Mouse (Mus musculus) CH12.LX (cell line): ENCODE measurements around the gene Bach2. TPM values are rescaled to one million over a fixed set of nuclear protein-coding genes. Genes with fewer than 3 reads are reported as not detected.

Source experiments
- DNase-seq: peaks from one replicate; pipeline ENCODE4 v3.0.0-alpha.2; 2013; ENCODE audit errors: extremely low read depth
- H3K27ac ChIP-seq: 2 replicates; pipeline ENCODE4 v1.5.1; 2012; ENCODE audit warnings: low read depth, mild to moderate bottlenecking, control low read depth, moderate library complexity; ENCODE audit not compliant: insufficient read depth
- H3K27me3 ChIP-seq: replicated peaks from 2 replicates; pipeline ENCODE3; 2012; ENCODE audit warnings: inconsistent platforms
- H3K36me3 ChIP-seq, 2 experiments: replicated peaks in 1 of 2; 2 replicates each; pipeline versions ENCODE3 to v1.6.1; 2012; ENCODE audit warnings: inconsistent platforms in 1 of 2, low read length in 1 of 2, mild to moderate bottlenecking in 1 of 2, mixed read lengths in 1 of 2, moderate library complexity in 1 of 2; ENCODE audit not compliant: control insufficient read depth in 1 of 2, insufficient read depth in 1 of 2
- H3K4me1 ChIP-seq, 2 experiments: 2 replicates each; pipeline ENCODE4 v1.6.1; 2012; ENCODE audit warnings: inconsistent platforms in 1 of 2, moderate library complexity in 1 of 2; ENCODE audit not compliant: insufficient read depth in 2 of 2, control insufficient read depth in 1 of 2
- H3K4me2 ChIP-seq: 2 replicates; pipeline ENCODE4 v1.6.1; 2012; ENCODE audit warnings: low read depth, mild to moderate bottlenecking, control low read depth; ENCODE audit not compliant: poor library complexity, insufficient read depth, severe bottlenecking
- H3K4me3 ChIP-seq, 3 experiments: fragments of 150-350 bp in 1 of 3; sonication (generic) in 1 of 3; replicated peaks in 1 of 3; 2 replicates each; pipeline versions ENCODE3 to v1.5.1; 2011 to 2012; ENCODE audit warnings: low read depth in 2 of 3, low read length in 2 of 3, mild to moderate bottlenecking in 2 of 3, moderate library complexity in 2 of 3, control low read depth in 1 of 3, improper control_type of control experiment in 1 of 3, inconsistent platforms in 1 of 3, mixed read lengths in 1 of 3; ENCODE audit not compliant: poor library complexity in 1 of 3
- H3K79me2 ChIP-seq: replicated peaks from 2 replicates; pipeline ENCODE4 v1.6.1; 2012; ENCODE audit warnings: mild to moderate bottlenecking, moderate library complexity; ENCODE audit not compliant: control insufficient read depth, poor library complexity, insufficient read depth, severe bottlenecking; ENCODE audit errors: extremely low read depth
- H3K9ac ChIP-seq: 2 replicates; pipeline ENCODE4 v1.6.1; 2012; ENCODE audit warnings: low read depth, mild to moderate bottlenecking, control low read depth, moderate library complexity; ENCODE audit not compliant: insufficient read depth
- H3K9me3 ChIP-seq: replicated peaks from 2 replicates; pipeline ENCODE3; 2012; ENCODE audit warnings: low read length, inconsistent platforms, mixed read lengths
- BHLHE40 ChIP-seq: IDR thresholded peaks from 2 replicates; pipeline ENCODE4 v1.6.1; 2011; ENCODE audit warnings: mild to moderate bottlenecking, low read depth, low read length, improper control_type of control experiment
- CTCF ChIP-seq, 2 experiments: IDR thresholded peaks in 1 of 2; conservative IDR thresholded peaks in 1 of 2; 2 replicates each; pipeline ENCODE4 v1.5.1; 2011 to 2012; ENCODE audit warnings: low read depth in 2 of 2, low read length in 2 of 2, improper control_type of control experiment in 1 of 2, inconsistent platforms in 1 of 2, mild to moderate bottlenecking in 1 of 2, moderate library complexity in 1 of 2
- ETS1 ChIP-seq: conservative IDR thresholded peaks from 2 replicates; pipeline ENCODE4 v1.6.1; 2012; ENCODE audit warnings: low read depth, mild to moderate bottlenecking, inconsistent platforms, low read length, improper control_type of control experiment, moderate library complexity
- IRF4 ChIP-seq: IDR thresholded peaks from 2 replicates; pipeline ENCODE4 v1.6.1; 2014; ENCODE audit warnings: low read depth, mild to moderate bottlenecking, inconsistent platforms, low read length, improper control_type of control experiment
- KAT2A ChIP-seq: IDR thresholded peaks from 2 replicates; pipeline ENCODE4 v1.6.1; 2012; ENCODE audit warnings: low read length, improper control_type of control experiment, inconsistent platforms; ENCODE audit not compliant: insufficient replicate concordance
- MAZ ChIP-seq: IDR thresholded peaks from 2 replicates; pipeline ENCODE4 v1.6.1; 2012; ENCODE audit warnings: low read depth, mild to moderate bottlenecking, inconsistent platforms, low read length, improper control_type of control experiment, moderate library complexity
- MXI1 ChIP-seq: IDR thresholded peaks from 2 replicates; pipeline ENCODE4 v1.6.1; 2011; ENCODE audit warnings: mild to moderate bottlenecking, low read depth, low read length, improper control_type of control experiment
- MYC ChIP-seq: IDR thresholded peaks from 2 replicates; pipeline ENCODE4 v1.6.1; 2011; ENCODE audit warnings: low read depth, mild to moderate bottlenecking, improper control_type of control experiment, low read length
- NELFE ChIP-seq: IDR thresholded peaks from 2 replicates; pipeline ENCODE4 v1.6.1; 2011; ENCODE audit warnings: low read depth, low read length, improper control_type of control experiment
- PAX5 ChIP-seq: IDR thresholded peaks from 2 replicates; pipeline ENCODE4 v1.6.1; 2012; ENCODE audit warnings: low read length, inconsistent platforms, mixed read lengths
- POLR2A ChIP-seq: IDR thresholded peaks from 2 replicates; pipeline ENCODE4 v1.6.1; 2011; ENCODE audit warnings: low read depth, mild to moderate bottlenecking, improper control_type of control experiment, low read length
- POLR2AphosphoS2 ChIP-seq: IDR thresholded peaks from 2 replicates; pipeline ENCODE4 v1.6.1; 2011; ENCODE audit warnings: low read depth, low read length, improper control_type of control experiment
- RCOR1 ChIP-seq: conservative IDR thresholded peaks from 2 replicates; pipeline ENCODE4 v1.6.1; 2012; ENCODE audit warnings: low read depth, mild to moderate bottlenecking, inconsistent platforms, low read length, improper control_type of control experiment
- TCF12 ChIP-seq: IDR thresholded peaks from 2 replicates; pipeline ENCODE4 v1.6.1; 2014; ENCODE audit warnings: low read depth, mild to moderate bottlenecking, inconsistent platforms, low read length, improper control_type of control experiment
- UBTF ChIP-seq: IDR thresholded peaks from 2 replicates; pipeline ENCODE4 v1.6.1; 2012; ENCODE audit warnings: low read depth, mild to moderate bottlenecking, inconsistent platforms, low read length, improper control_type of control experiment, moderate library complexity
- USF1 ChIP-seq: IDR thresholded peaks from 2 replicates; pipeline ENCODE4 v1.6.1; 2014; ENCODE audit warnings: low read depth, mild to moderate bottlenecking, inconsistent platforms, low read length, improper control_type of control experiment
- USF2 ChIP-seq: conservative IDR thresholded peaks from 2 replicates; pipeline ENCODE4 v1.6.1; 2011; ENCODE audit warnings: low read depth, low read length, improper control_type of control experiment
- ZMIZ1 ChIP-seq: IDR thresholded peaks from 2 replicates; pipeline ENCODE4 v1.6.1; 2012; ENCODE audit warnings: low read depth, mild to moderate bottlenecking, inconsistent platforms, low read length, improper control_type of control experiment
- ZNF384 ChIP-seq: IDR thresholded peaks from 2 replicates; pipeline ENCODE4 v1.6.1; 2012; ENCODE audit warnings: low read depth, low read length, improper control_type of control experiment, inconsistent platforms
- dilution Hi-C: fragments of 300-500 bp; cut with MboI; formaldehyde crosslinking; loops from 2 replicates; pipeline ENCODE4 v1.14.3; 2020; ENCODE audit warnings: low sequenced_read_pairs; ENCODE audit not compliant: extremely low pct_unique_long_range_greater_than_20kb, extremely low pct_ligation_motif_present
- in situ Hi-C: fragments of 300-500 bp; cut with MboI; formaldehyde crosslinking; loops from 3 replicates; pipeline ENCODE4 v1.14.3; 2019; ENCODE audit warnings: low sequenced_read_pairs, low pct_ligation_motif_present, low pct_unique_long_range_greater_than_20kb, mixed read lengths
- polyA plus RNA-seq: library from polyadenylated mRNA; unstranded; fragments of >175 nt; gene quantifications from 2 replicates; pipeline ENCODE4 v1.2.1, GENCODE M21; 2012; ENCODE audit warnings: low read depth; ENCODE audit not compliant: insufficient read length
- total RNA-seq, 2 experiments: library from RNA; depleted of rRNA; stranded (reverse); fragments of 300-350 nt in 1 of 2; fragments of >200 nt in 1 of 2; gene quantifications; 2 replicates each; pipeline ENCODE4 v1.2.3; 2012 to 2014

Bach2 gene
- total and polyA plus RNA-seq, 3 experiments: 0.11 TPM; not detected in 2

DNA sequence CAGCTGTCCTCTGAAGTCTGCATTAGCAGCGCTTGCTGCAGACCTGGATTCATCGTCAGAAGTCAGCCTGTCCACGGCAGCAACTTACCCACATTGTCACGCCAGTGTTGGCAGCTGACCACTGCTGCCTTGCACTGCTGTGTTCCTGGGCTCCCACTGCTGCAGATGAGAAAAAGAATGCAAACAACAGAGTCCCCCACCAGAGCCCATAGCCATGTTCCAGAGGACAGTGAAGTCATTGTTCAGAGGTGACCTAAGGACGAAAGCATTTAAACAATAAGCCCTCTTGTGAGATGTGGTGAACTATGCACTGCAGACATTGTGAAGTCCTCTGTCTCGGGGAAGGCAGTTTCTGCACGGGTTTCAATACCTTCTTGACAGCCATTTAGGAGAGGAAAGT, 192.4 kb downstream of the Bach2 start:
- Histone ChIP-seq H3K27me3 (peaks cover 6% of the 10 kb centered on the region), H3K9me3 (no peaks in the 10 kb centered on the region), H3K4me1 (peaks cover 0 to 4% of the 10 kb centered on the region in 2 experiments; a peak in 1 of 4 replicates), H3K4me2 (no peak overlapping the region), H3K4me3 (no peak overlapping the region), H3K36me3 (no peaks in the 10 kb centered on the region), H3K79me2 (no peaks in the 10 kb centered on the region), H3K27ac (no peak overlapping the region), H3K9ac (no peak overlapping the region)
- dilution Hi-C loops: no loop called here
- no peak for DNase-seq
- in situ Hi-C loops: no loop called here
- TF ChIP-seq MYC: no peak
- TF ChIP-seq IRF4: no peak
- no peak for TF ChIP-seq RCOR1
- no peak for TF ChIP-seq PAX5
- TF ChIP-seq ZMIZ1: no peak
- TF ChIP-seq KAT2A: no peak
- no peak for TF ChIP-seq BHLHE40
- no peak for TF ChIP-seq MAZ
- TF ChIP-seq UBTF: no peak
- TF ChIP-seq POLR2AphosphoS2: no peak
- no peak for TF ChIP-seq CTCF (conservative IDR thresholded peaks at IDR 0.05 in 1 of 2, IDR thresholded peaks at IDR 0.05 in 1 of 2; ENCODE audit: low read depth in 2 of 2, low read length in 2 of 2)

GRCm38 (mm10) chr4:32432271-32432781, 193.7 kb downstream of the Bach2 start:
- dilution Hi-C loops: no loop called here

GRCm38 (mm10) chr4:32432945-32433344, 194.3 kb downstream of the Bach2 start:
- in situ Hi-C loops (no loop called here), dilution Hi-C loops (no loop called here)
- Histone ChIP-seq H3K9ac (no peak overlapping the region), H3K27ac (no peak overlapping the region), H3K27me3 (no peaks in the 10 kb centered on the region), H3K4me3 (no peak overlapping the region), H3K9me3 (no peaks in the 10 kb centered on the region), H3K4me1 (no peaks in the 10 kb centered on the region), H3K4me2 (no peak overlapping the region), H3K79me2 (no peaks in the 10 kb centered on the region), H3K36me3 (no peaks in the 10 kb centered on the region)
- TF ChIP-seq USF1: no peak
- no peak for TF ChIP-seq IRF4
- no peak for TF ChIP-seq POLR2A
- TF ChIP-seq NELFE: no peak
- no peak for TF ChIP-seq ZNF384
- no peak for TF ChIP-seq USF2
- no peak for TF ChIP-seq TCF12
- no peak for TF ChIP-seq ETS1
- DNase-seq: no peak

More at GRCm38 (mm10) chr4:32432271-32432781, 193.7 kb downstream of the Bach2 start:
- no peaks in the 10 kb centered on the region for H3K36me3 ChIP-seq
- H3K4me1 ChIP-seq: no peaks in the 10 kb centered on the region
- no peak for DNase-seq
- H3K9ac ChIP-seq: no peak overlapping the region
- no peaks in the 10 kb centered on the region for H3K79me2 ChIP-seq
- TF ChIP-seq MXI1: no peak
- H3K9me3 ChIP-seq: no peaks in the 10 kb centered on the region
- no peak overlapping the region for H3K4me3 ChIP-seq
- no peak overlapping the region for H3K4me2 ChIP-seq
- no peaks in the 10 kb centered on the region for H3K27me3 ChIP-seq
- H3K27ac ChIP-seq: no peak overlapping the region
- in situ Hi-C loops: no loop called here
